Mouse (Mus musculus) C2C12 (cell line): ENCODE data around the gene Tm7sf2. TPM values are rescaled to one million over a fixed set of nuclear protein-coding genes. Genes with fewer than 3 reads are reported as not detected.

ENCODE experiments used
- H3K27me3 ChIP-seq: one replicate; pipeline ENCODE4 v1.6.1; 2011; ENCODE audit not compliant: control insufficient read depth, insufficient read depth, insufficient read length
- H3K36me3 ChIP-seq: one replicate; pipeline ENCODE4 v1.6.1; 2011; ENCODE audit not compliant: control insufficient read depth, insufficient read depth
- H3K4me3 ChIP-seq: one replicate; pipeline ENCODE4 v1.5.1; 2011; ENCODE audit warnings: mild to moderate bottlenecking, control low read depth; ENCODE audit not compliant: poor library complexity, insufficient read depth, severe bottlenecking
- H3K79me2 ChIP-seq: one replicate; pipeline ENCODE4 v1.6.1; 2011; ENCODE audit not compliant: control insufficient read depth, insufficient read depth
- H3K79me3 ChIP-seq: one replicate; pipeline ENCODE4 v1.6.1; 2011; ENCODE audit warnings: low read depth, control low read depth
- H3ac ChIP-seq: one replicate; pipeline ENCODE3; 2011; ENCODE audit warnings: low read depth; ENCODE audit not compliant: control insufficient read depth, insufficient read length
- CEBPB ChIP-seq: IDR thresholded peaks from one replicate; pipeline ENCODE4 v1.6.1; 2011; ENCODE audit warnings: low read depth, mild to moderate bottlenecking, control low read depth, moderate library complexity
- CTCF ChIP-seq: IDR thresholded peaks from one replicate; pipeline ENCODE4 v1.5.1; 2011; ENCODE audit not compliant: control insufficient read depth, insufficient read depth, insufficient read length
- FOSL1 ChIP-seq: IDR thresholded peaks from one replicate; pipeline ENCODE4 v1.8.0; 2011; ENCODE audit warnings: mild to moderate bottlenecking, low read length; ENCODE audit not compliant: poor library complexity, insufficient read depth, severe bottlenecking
- MAX ChIP-seq: IDR thresholded peaks from one replicate; pipeline ENCODE4 v1.6.1; 2011; ENCODE audit warnings: mild to moderate bottlenecking, control low read depth
- MYOD1 ChIP-seq: IDR thresholded peaks from one replicate; pipeline ENCODE4 v1.6.1; 2011; ENCODE audit warnings: low read depth; ENCODE audit not compliant: control insufficient read depth, insufficient read length
- MYOG ChIP-seq: IDR thresholded peaks from one replicate; pipeline ENCODE4 v1.6.1; 2011; ENCODE audit not compliant: control insufficient read depth, insufficient read length; ENCODE audit errors: extremely low read depth
- USF1 ChIP-seq: IDR thresholded peaks from one replicate; pipeline ENCODE4 v1.6.1; 2011; ENCODE audit warnings: low read depth, mild to moderate bottlenecking, control low read depth, moderate library complexity
- polyA plus RNA-seq: library from polyadenylated mRNA; unstranded; fragments of >200 nt; fragmentation: generic; extraction: Trizol; gene quantifications from one replicate; pipeline ENCODE4 v1.2.1, GENCODE M21; 2012; ENCODE audit warnings: missing spikeins

The Tm7sf2 gene
- polyA plus RNA-seq, 1 experiment: 14.7 TPM

- no peak overlapping the region for H3ac ChIP-seq
- no peak overlapping the region for H3K4me3 ChIP-seq
- H3K79me2 ChIP-seq: no peaks in the 10 kb centered on the region
- H3K79me3 ChIP-seq: no peaks in the 10 kb centered on the region
- peaks cover 7% of the 10 kb centered on the region for H3K27me3 ChIP-seq
- H3K36me3 ChIP-seq: no peaks in the 10 kb centered on the region
- TF ChIP-seq USF1: no peak
- TF ChIP-seq CTCF: no peak
- TF ChIP-seq MYOD1: no peak
- TF ChIP-seq FOSL1: no peak
- TF ChIP-seq MYOG: no peak
- TF ChIP-seq CEBPB: no peak
- no peak for TF ChIP-seq MAX
Measured at GRCm38 (mm10) chr19:6030520-6031280, 37.5 kb downstream of the Tm7sf2 start.

GRCm38 (mm10) chr19:6029426-6029825 is 38.7 kb downstream of the Tm7sf2 start:
- Histone ChIP-seq H3K4me3 (no peak overlapping the region), H3ac (no peak overlapping the region), H3K79me2 (no peaks in the 10 kb centered on the region), H3K36me3 (no peaks in the 10 kb centered on the region), H3K27me3 (peaks cover 14% of the 10 kb centered on the region), H3K79me3 (no peaks in the 10 kb centered on the region)
- no peak for TF ChIP-seq MYOG
- TF ChIP-seq MAX: no peak
- TF ChIP-seq CTCF: no peak
- TF ChIP-seq USF1: no peak
- no peak for TF ChIP-seq CEBPB
- no peak for TF ChIP-seq FOSL1
- no peak for TF ChIP-seq MYOD1

- Histone ChIP-seq H3K4me3 (no peak overlapping the region), H3K27me3 (peaks cover 16% of the 10 kb centered on the region), H3K79me2 (no peaks in the 10 kb centered on the region), H3K79me3 (no peaks in the 10 kb centered on the region), H3ac (no peak overlapping the region), H3K36me3 (no peaks in the 10 kb centered on the region)
- TF ChIP-seq MYOG (no peak), USF1 (no peak), CEBPB (no peak), CTCF (no peak), FOSL1 (no peak), MYOD1 (no peak), MAX (no peak)
Measured at GRCm38 (mm10) chr19:6028991-6029390, 39.2 kb downstream of the Tm7sf2 start.

DNA sequence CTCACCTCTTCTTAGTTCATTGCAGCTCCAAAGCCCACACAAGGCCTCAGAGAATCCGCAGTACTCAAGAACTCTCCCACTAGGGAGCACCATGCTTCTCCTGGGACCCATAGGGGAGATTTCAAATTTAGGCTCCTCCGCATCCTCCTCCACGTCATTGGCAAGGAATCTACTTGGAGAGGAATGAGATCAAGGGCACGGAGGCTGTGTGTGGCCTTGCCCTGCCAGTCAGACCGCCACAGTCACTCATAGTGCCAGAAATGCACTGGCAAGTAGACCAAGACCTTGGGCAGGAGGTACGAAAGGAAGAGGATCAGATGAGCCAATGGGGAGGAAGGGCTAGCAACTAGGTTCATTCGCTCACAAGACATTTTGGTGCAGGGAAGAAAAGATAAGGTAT is 44.2 kb downstream of the Tm7sf2 start:
- no peak overlapping the region for H3K4me3 ChIP-seq
- no peaks in the 10 kb centered on the region for H3K79me3 ChIP-seq
- H3K79me2 ChIP-seq: no peaks in the 10 kb centered on the region
- no peak overlapping the region for H3ac ChIP-seq
- H3K27me3 ChIP-seq: peaks cover 29% of the 10 kb centered on the region
- TF ChIP-seq MYOG (no peak), USF1 (no peak), FOSL1 (no peak), MAX (no peak), CTCF (no peak), CEBPB (no peak), MYOD1 (no peak)
- no peaks in the 10 kb centered on the region for H3K36me3 ChIP-seq

DNA sequence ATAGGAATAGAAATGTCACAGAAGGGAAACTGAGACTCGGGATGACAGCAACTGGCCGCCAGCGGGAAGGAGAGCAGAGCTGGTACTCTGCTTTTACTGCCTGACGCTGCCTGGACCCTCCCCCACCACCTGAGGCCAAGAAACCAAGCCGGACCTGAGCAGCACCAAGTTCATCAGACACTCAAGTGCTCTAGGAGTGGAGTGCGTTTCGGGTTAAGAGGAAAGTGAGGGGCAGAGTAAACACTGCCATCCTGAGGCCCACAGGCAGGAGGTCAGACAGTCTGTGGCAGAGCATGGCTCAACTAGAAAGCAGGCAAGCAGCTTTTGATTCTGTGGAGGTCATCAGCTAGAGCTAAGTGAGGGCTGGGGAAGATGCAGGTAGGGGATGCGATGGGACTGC is 45.1 kb downstream of the Tm7sf2 start:
- H3K4me3 ChIP-seq: no peak overlapping the region
- no peaks in the 10 kb centered on the region for H3K79me2 ChIP-seq
- no peaks in the 10 kb centered on the region for H3K79me3 ChIP-seq
- TF ChIP-seq FOSL1: no peak
- TF ChIP-seq MYOG: no peak
- TF ChIP-seq USF1: no peak
- no peak for TF ChIP-seq CTCF
- no peak for TF ChIP-seq MAX
- TF ChIP-seq MYOD1: no peak
- no peak for TF ChIP-seq CEBPB
- no peak overlapping the region for H3ac ChIP-seq
- no peaks in the 10 kb centered on the region for H3K36me3 ChIP-seq
- H3K27me3 ChIP-seq: peaks cover 29% of the 10 kb centered on the region

GRCm38 (mm10) chr19:6020276-6020675 is 47.9 kb downstream of the Tm7sf2 start:
- H3K27me3 ChIP-seq: peaks cover 24% of the 10 kb centered on the region
- H3ac ChIP-seq: no peak overlapping the region
- H3K79me3 ChIP-seq: no peaks in the 10 kb centered on the region
- H3K36me3 ChIP-seq: no peaks in the 10 kb centered on the region
- no peak overlapping the region for H3K4me3 ChIP-seq
- TF ChIP-seq MYOD1 (no peak), USF1 (no peak), MYOG (no peak), CTCF (no peak), FOSL1 (no peak), MAX (no peak), CEBPB (no peak)
- H3K79me2 ChIP-seq: no peaks in the 10 kb centered on the region
